Mouse (Mus musculus): ENCODE results near the gene Dad1.

The Dad1 gene

DNA sequence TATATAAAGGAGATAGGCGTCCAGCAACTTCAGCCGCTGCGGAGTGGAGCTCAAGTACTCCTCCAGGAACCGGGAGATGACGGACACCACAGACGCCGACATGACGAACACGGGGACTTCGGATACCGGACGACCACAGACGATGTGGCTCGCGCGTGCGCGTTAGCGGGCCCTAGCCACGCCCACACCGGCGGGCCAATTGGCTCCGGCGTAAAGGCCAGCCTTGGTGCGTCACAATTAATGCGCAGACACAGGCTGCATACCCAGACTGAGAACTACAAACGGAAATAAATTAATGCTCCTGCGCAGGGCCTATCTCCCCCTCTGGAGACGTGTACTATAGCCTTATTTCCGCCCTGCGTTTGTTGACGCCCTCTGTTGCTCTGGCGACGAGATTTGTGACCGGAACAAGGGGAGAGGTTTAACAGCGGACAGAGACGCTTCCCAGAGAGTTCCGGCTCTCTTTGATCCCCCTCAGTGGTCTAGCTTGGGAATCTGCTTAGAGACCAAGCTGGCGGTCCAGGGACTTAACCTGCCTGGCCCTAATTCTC lies at the start of gene Dad1, which contains the start of gene Abhd4:
Dad1 (minus strand) TSS at position 364 of the 551 bp plus-strand sequence.
Abhd4 (plus strand) TSS at position 448 of the 551 bp plus-strand sequence.
- DNase-seq (ENCODE audit: low read depth), result peak; percentile 98

DNA sequence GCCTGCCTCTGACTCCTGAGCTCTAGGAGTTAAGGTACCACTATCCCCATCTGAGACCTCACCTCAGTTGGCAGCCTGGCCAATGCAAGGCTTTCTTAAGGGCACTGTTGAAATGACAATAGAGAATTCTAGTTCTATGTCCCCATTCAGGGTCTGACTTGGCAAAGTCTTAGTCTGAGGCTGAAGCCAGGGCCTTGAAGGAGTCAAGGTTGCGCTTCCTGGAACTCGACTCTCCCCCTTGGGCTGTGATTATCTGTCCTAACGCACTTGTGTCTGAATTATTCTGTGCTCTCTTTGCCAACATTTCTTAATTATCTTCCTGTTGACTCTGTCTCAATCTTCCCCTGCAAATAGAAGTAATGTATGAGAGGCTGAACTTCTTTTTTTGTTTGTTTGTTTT lies 46.8 kb upstream of the Dad1 start:
- DNase-seq (ENCODE audit: low read depth), result no peak

DNA sequence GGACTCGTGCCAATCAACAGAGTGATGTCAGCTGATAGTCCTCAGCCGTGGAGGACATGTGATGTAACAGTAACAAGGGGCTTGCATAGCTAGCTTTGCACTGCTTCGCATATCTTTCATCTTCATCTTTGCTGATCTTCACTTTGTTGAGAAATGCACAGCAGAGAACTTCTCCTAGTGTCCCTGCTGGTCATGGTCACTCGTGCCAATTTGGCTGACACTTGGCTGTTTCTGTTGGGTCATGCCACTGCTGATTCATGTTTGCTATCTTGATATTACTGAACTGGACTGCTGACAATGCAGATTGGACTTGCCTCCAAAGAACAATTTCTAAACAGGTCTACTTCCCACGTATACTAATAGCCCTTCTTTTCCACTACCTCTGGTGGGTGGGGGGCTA lies 46.2 kb upstream of the Dad1 start:
- no peak for DNase-seq (ENCODE audit: low read depth)

DNA sequence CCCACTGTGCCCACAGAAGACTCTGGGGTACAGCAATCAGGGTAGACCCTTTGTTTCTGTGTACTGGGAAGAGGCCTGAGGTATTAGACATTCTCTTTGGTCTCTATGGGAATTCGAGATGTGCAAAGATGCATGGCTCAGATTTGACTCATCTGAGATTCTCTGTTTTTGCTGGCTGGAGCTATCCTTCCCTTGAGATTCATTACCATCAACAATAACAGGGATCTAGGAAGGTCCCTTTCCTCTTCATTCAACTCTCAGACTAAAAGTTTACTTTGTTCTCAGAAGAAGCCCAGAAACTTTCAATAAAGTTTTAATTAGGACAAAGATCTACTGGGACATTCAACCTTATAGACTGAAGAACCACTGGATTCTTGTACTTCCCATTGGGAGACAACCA lies 30.9 kb upstream of the Dad1 start, which contains the start of gene Olfr49:
Olfr49 (minus strand) TSS at position 101 of the 400 bp plus-strand sequence.
- no peak for DNase-seq (ENCODE audit: low read depth)

DNA sequence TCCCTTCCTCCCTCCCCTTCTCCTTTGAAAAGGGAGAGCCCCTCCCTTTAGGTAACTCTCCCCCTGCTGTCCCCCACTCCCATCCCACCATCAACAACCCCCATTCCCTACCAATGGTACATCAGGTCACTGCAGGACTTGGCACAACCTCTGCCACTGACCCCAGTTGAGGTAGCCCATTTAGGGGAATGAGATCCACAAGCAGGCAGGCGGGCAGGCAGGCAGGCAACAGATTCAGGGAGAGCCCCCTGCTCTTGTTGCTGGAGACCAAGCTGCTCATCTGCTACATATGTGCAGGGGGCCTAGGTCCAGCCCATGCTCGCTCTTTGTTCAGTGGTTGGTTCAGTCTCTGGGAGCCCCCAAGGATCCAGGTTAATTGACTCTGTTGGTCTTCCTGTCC lies 22.5 kb upstream of the Dad1 start:
- DNase-seq (ENCODE audit: low read depth), result no peak

DNA sequence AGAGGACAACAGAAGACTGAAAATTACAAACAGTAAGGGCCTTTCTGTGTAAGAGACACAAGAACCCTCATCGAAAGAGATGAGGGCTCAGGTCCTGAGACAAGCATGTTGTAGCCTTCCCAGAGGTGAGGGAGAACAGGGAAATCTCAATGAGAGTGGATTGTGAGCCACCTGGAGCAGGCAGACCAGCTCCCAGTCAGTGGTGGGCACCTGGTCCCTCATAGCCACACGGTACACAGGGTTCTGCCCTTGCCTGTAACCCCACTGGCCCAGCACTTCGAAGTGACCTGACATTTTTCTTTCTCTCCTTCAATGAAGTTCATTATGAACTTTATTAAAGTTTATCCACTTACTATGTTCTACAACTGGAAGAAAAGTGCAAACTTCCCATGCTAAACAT lies 18.8 kb upstream of the Dad1 start:
- no peak for DNase-seq (ENCODE audit: low read depth)

DNA sequence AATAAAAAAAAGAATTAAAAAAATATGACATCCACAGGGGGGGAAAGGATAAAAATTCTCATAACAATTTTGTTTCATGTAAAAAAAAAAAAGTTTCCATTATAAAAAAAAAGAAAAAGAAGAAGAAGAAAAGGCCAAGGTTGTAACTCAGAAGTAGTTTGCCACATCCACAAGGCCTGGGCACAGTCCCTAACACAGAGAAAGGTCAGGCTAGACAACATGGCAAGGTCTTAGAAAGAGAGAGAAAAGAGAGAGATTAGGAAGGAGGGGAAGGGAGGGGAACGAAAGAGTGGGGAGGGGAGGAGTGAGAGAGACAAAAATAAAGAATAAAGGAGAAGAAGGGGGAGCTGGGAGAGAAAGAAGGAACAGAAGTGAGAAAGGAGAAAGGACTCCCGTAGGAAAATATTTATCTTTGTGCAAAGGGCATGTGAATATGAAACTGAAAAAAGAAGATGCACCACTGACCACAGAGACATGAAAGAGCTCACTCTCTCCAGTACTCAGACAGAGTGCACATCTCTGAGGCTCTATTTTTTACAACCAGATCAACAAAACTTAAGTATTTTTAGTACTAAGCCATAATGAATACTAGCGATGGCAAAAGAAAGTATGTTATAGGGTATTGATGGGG lies 18.2 kb upstream of the Dad1 start:
- DNase-seq (ENCODE audit: low read depth), result no peak

DNA sequence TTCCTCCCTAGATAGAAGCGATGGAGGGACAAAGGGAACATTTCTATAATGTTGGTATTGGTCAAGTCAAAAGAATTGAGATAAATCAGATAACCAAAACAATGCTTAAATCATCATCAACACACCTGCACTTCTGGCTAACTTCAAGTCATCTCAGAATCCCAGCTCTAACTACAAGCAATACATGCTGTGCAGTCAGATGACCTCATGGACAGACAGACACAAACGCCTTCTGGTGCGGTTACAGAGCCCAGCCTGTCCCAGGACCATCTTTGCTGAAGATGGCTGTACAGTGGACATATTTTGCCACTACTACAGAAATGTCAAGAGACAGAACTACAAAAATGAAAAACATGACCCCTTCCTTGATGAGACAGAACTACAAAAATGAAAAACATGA lies 16.5 kb upstream of the Dad1 start:
- DNase-seq (ENCODE audit: low read depth), result no peak

DNA sequence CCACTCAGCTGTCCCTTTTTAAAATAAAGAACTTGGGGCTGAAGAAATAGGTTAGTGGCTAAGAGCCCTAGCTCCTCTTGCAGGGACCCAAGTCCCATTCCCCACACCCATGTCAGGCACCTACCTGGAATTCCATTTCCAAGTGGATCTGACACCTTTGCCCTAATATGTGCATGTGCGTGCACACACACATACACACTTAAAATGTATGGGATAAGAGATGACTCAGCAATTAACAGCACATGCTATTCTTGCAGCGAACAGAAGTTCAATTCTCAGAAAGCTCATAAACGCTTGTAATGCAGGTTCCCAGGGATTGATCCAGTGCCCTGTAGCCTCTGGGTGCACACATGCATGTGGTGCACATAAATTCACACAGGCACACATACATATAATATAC lies 15.7 kb upstream of the Dad1 start:
- no peak for DNase-seq (ENCODE audit: low read depth)

DNA sequence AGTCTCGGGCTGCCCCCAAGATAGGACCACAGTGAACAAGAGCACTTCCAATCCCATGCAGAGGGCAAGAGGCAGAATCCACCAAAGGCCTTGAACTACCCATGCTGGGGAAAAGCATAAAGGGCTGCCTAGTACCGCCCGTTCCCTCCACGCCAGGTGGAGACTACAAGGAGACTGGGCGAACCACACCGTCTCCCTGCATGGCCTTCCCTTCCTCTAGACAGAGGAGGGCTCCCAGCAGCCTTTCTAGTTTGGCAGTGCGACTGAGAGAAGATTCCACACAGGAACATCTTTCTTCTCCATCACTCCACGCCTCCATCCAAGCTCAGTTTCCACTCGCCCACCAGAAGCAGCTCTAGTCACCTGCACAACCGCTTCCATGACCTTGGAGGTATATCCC lies 14.1 kb upstream of the Dad1 start:
- DNase-seq (ENCODE audit: low read depth), result no peak

DNA sequence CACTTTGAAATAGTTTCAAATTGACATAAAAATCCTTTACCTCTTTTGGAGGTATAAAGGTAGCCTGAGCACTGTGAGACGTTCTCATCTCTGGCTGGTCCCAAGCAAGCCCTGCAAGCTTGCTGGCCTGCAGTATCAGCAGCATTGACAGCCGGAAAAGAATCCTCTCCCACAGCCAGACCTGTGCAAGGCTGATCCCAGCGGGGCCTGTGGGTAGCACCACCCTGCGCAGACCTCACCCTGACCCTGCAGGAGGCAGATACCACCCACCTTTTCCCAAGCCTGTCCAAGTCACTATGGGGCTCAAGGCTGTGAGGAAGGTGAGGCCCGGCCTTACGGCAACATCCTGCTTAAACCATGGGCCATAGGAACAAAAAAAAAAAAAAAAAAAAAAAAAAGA lies 12.0 kb upstream of the Dad1 start:
- DNase-seq (ENCODE audit: low read depth), result no peak

DNA sequence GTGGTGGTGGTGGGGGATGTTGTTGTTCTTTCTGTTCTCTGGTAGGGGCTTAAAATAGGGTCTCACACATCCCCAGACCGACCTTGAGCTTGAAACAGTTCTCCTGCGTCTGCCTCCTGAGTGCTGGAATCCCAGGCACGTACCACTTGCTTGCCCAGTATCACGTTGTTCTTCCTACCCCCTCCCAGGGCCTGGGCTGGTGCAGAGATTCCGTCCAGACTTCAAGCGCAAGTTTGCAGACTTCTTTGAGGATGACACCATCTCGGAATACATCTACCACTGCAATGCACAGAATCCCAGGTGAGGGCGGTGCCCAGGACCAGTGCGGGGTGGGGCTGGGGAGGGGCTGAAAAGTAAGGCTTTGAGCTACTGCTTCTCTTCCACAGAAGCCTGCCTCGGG lies 11.2 kb upstream of the Dad1 start:
- DNase-seq (ENCODE audit: low read depth), result no peak

DNA sequence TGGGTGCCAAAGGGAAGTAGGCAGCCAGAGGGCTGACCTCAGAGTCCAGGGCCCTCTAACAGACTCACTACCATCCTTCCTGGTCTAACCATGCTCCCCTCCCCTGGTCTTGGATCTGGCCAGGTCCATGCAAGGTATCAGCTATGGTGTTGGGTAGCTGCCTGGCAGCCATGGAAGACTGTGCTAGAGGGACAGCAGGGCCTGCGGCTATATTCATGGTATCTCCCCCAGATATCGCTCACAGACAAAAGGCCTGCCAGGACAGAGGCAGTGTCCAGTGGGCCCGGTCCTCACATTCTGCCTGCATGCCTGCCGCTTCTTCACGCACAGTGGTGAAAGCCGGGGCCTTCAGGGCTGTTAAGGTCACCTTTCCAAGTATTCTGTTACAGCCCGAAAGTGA lies 10.3 kb upstream of the Dad1 start:
- DNase-seq (ENCODE audit: low read depth), result no peak

DNA sequence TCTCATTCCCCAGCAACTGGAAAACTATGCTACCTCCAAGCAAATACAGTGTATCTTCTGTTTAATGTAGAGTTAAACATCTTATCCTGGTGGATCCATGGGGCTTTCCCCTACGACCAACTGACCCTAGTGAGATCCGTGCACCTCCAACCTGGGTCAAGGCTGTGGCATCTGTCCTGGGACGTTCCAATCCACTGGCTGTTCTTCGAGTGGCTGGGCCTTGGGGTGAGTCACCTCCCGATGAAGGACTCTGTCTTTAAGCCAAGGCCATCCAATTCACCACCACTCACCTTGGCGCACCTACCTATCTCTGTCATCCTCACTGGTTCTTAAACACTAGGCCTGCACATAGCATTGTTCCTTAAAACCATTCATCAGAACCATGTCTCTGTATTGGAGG lies 9.2 kb upstream of the Dad1 start:
- DNase-seq (ENCODE audit: low read depth), result no peak

DNA sequence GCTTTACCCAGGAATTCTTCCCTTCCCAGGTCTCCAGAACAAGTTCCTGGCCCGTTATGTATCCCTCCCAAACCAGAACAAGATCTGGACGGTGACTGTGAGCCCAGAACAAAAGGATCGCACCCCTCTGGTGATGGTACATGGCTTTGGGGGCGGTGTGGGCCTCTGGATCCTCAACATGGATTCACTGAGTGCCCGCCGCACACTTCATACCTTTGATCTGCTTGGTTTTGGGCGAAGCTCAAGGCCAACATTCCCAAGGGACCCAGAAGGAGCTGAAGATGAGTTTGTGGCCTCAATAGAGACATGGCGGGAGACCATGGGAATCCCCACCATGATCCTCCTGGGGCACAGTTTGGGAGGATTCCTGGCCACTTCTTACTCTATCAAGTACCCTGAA lies 8.7 kb upstream of the Dad1 start:
- no peak for DNase-seq (ENCODE audit: low read depth)

DNA sequence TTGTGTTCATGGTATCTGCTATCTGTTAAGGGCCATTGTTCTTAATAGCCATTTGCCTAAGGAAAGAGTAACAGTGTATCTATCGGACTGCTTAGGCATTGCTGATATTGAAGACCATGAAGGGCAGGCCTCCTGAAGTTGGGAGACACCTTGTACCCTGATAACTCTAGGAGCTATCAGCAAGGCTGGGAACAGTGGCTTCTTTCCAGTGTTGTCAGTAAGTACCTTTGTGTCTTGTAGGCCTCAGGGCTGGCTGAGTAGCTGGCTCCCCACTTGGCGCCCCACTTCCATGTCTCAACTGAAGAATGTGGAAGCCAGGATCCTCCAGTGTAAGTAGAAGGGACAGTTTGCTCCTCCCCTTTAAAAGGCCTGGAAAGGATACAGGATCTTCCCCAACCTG lies 7.5 kb upstream of the Dad1 start:
- no peak for DNase-seq (ENCODE audit: low read depth)

DNA sequence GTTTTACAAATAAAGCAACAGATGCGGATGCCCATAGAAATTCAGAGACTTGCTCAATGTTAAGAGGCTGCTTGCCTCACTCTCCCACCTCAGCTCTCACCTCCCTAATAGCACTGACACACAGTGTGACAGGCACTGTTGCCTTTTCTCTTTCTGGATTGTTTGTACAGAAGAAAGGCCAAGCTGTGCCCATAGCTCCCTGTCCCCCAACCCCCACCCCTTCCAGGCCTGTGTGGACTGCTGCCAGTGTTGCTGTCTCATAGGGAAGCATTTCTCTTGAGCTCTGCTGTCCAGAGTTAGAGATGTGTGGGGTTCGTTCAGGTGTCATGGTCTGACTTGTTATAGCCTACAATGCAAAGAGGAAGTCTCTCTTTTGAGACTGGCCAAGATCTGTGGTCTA lies 6.3 kb upstream of the Dad1 start:
- no peak for DNase-seq (ENCODE audit: low read depth)

DNA sequence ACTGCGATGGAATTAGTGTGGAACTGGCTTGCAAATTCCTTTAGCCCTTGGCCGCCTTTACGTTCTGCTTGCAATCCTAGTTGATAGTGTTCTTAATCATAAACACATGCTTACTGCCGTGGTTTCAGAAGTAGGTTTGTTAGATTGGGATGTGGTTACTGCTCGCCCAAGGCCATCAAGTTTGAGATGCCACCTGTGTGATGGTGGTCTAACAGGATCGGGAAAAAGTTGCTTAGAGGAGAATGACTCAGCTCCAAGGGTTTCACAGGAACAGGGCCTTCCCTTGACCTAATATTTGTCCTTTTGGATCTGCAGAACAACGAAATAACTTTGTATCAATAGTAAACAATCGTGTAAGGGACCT lies 5.8 kb upstream of the Dad1 start:
- no peak for DNase-seq (ENCODE audit: low read depth)

DNA sequence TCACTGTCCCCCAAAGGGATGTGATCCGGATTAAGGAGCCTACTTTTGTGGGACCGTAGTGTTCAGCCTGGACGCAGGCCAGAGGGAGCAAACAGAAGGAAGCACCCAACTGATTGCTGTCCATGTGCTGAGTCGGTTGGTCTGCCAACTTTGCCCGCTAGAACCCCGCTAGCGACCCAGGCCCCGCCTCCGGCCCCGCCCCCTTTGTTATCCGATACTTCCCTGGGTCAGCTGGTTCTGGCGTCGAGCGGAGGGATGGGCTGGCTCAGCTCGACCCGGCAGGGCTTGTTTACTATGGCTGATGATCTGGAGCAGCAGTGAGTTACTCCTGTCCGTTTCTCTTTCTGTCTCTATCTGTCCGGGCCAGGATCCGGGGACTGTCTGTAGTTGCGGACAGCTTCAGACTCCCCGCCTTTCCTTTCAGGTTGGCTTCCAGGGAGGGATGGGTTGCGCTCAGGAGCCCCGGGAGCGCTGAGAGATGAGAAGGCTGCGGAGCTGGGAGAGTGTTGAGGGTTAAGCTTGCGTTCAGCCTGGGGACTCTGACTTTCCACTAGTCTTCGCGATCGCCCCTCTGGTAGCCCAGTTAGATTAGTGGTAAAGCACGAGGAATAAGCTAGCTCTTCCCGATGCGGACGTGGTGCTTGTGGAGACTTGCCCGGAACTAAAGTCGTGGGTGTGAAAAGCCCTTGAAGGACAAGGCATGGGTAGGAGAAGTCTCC lies 5.3 kb upstream of the Dad1 start:
- DNase-seq (ENCODE audit: low read depth), result peak; percentile 77

DNA sequence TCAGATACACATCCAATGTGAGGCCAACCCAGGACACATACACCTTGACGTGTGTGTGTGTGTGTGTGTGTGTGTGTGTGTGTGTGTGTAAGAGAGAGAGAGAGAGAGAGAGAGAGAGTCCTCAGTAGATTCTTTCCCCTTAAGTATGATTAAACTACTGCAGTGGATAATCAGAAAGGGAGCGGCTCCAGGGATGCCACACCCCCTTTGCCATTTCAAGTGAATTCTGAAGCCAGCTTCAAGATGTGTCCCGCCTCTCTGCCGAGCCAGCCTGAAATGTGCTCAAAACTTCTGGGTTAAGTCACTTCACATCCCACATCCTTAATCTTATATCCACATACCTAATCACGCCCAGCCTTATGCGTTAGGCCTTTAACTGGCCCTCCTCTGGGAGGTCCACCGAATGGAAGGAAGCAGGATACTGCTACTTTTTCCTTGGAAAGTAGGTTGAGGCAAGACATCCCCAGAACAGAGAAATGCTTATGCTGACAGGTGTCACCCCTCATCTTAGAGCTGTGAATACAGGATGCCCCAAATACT lies 4.3 kb upstream of the Dad1 start:
- DNase-seq (ENCODE audit: low read depth), result no peak

DNA sequence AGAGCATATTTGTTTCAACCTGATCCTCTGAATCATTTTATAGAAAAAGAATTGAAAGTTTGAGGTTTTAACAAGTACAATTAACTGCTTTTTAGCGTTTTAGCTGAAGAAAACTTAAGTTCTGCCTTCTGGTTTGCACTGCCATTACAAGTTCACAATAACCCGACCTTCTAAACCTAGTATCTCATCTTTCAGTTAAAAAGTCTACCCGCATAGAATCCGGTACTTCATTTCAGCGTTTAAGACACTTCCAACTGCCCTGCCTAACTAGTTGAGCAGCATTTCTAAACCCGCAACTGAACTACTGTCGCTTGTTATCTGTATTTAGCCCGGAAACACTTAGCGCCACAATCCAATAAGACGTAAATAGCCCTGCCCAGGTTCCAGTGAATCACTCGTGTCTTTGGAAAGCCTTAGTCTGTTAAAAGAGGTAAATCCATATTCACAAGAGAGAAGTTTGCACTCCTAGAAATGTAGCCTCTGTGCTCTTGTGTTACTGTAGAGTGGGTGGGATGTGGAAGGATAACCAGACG lies 832 bp upstream of the Dad1 start:
- no peak for DNase-seq (ENCODE audit: low read depth)

DNA sequence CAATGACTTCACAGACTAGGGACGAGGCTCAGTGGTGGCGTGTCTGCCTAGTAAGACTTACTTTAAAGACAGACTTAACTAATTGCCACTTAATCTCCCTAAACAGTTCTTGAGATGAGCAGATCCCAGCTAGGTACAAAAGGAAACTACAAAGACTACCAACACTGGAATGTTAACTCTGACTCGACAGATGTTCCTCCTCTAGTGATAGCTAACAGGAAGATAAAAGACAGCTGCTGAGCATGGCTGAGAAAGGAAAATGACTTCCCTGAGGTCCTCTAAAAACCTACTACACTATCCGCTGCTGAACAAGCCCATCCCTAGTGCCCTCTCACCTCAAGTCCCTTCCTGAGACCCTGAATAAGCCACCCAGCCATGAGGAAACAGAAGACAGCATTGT lies 3.8 kb downstream of the Dad1 start:
- no peak for DNase-seq (ENCODE audit: low read depth)

DNA sequence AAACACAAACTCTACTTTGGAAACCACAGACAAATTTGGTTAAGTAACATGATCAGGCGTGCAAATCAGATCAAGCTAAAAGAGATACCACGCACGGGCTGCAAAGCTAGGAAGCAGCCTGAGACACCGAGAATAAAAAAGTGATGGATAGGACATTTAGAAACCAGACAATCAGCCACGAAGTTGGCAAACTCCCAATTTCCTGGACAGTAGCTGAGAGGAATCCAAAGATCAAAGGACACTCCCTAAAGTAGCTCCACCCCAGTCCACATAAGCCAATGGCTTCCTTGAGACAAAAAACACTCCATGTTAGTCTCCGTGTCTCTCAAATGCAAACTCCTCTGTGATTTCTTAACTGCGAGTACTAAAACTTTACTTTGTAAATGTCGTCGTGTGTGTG lies 4.6 kb downstream of the Dad1 start:
- no peak for DNase-seq (ENCODE audit: low read depth)

Measured in fibroblast of lung, adult 2 months (primary cell).